Mouse (Mus musculus): ENCODE data around the gene Zkscan1.
"Not testable (repeated sequence)": the region's sequence is repeated elsewhere in the genome, so short reads cannot be mapped to it uniquely, and the experiment has no call there.

Gene Zkscan1

DNA sequence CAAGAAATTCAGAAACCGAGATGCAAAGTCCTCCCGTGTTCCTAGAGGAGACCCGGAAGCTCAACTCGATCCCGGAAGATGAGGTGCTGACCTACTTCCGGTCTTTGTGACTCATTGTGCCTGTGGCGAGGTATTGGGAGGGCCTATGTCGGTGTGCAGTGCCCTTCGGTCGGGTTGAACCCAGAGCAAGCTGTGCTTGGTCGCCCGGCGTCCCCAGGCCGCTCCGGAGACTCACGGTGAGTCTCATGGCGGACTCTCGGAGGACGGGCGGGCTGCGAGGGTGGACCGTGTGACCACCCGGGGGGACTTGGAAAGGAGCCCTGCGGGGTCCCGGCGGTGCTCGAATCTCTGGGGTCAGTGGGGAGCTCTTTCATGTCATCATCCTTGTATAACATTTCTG, at the start of gene Zkscan1:
Gene Zkscan1, plus strand, starts transcription at position 89 of the 400 bp plus-strand sequence.
- peak; percentile 83 for DNase-seq (ENCODE audit: low read depth, low spot score)

DNA sequence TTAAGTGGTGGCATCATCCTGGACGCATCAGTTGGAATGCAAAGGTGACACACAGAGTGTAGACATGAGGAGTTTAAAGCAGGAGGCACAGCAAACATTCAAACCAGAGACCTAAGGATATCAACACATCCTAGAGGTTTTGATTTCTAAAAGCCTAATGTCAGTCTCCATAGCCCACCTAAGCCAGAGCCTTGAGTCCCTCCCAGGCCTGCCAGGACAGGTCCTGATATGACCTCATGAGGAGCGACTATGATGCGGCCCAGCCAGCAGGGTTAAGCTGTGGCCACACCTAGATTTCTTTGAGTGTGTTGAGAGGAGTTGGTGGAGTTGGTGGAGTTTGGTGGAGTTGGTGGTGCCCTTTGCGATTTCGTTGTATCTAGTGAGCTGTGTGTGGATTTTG, 32.0 kb upstream of the Zkscan1 start, which contains the start of gene Smok3c:
Gene Smok3c, plus strand, starts transcription at position 301 of the 400 bp plus-strand sequence.
- not testable (repeated sequence) for DNase-seq (ENCODE audit: low read depth, low spot score)

DNA sequence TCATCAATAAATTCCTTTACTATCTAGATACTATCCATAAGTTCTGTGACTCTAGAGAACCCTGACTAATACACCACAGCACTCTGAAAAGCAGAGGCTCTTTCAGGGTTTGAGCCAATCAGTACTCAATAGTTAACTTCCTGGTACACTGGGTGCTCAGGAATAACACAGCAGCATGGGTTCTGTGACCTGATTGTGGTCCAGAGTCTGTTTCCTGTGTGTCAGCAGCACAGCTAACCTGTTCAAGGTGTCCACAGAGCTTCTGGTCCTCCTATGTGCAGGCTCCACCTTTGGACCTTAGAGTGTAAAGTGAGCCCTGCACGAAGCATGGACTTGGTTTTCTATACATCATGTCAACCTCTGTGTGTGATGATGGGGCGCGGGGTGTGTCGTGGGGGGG, 11.1 kb upstream of the Zkscan1 start:
- DNase-seq (ENCODE audit: low read depth, low spot score), result no peak

DNA sequence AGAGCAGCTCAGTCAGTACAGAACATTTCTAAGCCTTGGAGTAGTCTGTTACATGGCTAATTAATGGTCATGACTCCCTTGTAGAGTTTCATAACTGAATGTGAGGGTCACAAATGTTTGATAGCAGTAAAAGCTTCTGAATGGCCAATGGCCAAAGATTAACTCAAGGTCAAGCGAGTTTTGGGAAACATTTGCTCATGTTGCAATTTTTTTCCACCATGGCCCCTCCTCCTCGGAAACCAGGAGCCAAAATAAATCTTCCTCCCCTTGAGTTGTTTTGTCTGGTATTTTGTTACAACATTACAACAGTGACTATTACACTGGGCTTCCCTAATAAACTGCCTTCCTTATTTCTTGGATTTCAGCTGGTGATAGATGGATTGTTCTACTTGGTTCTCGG, 9.2 kb upstream of the Zkscan1 start:
- no peak for DNase-seq (ENCODE audit: low read depth, low spot score)

DNA sequence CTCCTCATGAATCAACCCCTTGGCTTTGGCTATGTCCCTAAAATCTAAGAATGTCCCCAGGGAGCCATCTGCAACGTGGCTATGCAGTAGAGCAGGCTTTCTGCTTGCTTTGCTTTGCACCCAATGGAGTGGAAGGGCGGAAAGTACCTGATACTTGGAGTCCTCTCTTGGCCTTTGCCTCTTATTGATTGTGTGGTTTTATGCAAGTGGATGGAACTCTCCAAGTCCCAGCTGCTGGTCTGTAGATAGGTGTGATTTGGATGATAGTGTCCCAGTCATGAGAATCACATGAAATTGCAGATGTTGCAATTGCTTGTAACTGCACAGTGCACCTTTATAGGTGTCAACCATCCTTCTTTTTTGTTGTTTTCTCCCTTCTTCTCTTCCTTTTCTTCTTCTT, 8.7 kb upstream of the Zkscan1 start:
- no peak for DNase-seq (ENCODE audit: low read depth, low spot score)

DNA sequence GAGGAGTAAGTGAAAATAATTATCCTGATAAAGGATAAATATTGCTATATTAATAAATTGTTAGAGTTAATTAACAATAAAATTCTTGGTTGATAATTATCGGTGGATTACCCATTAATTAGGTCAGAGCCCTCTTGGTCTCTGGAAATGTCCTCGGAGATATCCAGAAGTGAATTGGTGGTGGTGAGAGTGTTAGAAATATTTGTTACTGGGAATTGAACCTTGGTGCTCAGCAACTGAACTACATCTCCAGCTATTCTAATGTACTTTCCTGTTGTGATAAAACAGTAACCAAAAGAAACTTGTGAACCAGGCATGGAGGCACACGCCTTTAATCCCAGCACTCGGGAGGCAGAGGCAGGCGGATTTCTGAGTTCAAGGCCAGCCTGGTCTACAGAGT, 4.4 kb upstream of the Zkscan1 start:
- no peak for DNase-seq (ENCODE audit: low read depth, low spot score)

DNA sequence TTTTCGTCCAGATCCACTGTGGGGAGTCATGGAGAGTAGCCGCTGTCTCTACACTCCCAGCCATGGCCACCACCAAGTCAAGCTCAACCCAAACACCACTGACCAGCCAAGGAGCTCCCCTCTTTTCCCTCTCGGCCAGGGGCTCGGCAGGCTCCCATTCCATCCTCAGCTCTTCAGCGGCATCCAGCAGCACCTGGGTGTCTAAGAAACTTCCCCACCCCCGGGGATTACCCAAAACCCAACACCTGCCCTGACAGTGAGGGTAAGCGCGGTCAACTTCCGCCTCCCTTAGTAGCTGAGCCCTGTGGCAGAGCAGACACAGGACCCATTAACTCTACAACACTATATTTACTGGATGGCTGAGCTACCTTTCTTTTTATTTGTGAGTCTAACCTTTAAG, 3.4 kb upstream of the Zkscan1 start:
- DNase-seq (ENCODE audit: low read depth, low spot score), result no peak

DNA sequence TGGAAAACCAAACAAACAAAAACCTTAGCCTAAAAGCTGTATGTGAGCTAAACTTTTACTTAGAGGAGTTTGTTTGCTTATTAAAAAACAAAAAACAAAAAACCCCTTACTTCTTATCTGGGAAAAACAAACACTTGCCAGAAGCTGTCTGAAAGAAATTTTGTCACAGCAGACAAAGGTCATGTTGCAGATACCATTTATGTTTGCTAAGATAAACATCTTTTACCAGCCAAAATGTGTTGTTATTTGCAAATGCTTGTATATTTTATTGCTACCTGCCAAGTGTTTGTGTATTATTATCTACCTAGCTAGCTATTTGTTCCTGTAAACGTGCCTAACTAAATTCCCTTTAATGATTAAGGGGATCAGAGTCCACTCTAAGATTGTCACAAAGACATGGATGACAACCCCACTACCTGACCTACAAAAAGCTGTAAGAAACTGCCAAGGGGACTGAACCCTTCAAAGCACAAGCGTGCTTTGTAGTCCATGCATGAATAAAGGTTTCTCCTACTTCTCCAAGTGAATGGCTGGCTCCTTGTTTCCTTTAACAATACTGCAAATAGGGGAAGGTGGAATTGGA, 1.5 kb upstream of the Zkscan1 start:
- no peak for DNase-seq (ENCODE audit: low read depth, low spot score)

DNA sequence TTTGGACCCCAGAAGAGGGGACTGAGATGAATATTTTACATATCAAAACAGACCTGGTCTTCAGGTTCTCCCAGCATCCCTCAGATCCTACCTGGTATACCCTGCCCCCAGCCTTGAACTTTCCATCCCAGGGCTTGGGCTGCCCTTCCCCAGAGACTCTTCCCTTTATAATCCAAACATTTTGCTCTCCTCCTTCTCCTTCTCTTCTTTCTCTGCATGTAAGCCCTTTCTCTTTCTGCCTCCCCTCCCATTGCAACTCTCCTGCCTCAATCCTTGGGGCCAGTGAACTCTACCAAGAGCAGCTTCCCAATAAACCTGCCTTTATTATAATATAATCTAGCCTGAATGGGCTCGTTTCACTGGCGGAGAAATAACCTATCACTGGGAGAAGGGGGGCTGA, 948 bp upstream of the Zkscan1 start:
- DNase-seq (ENCODE audit: low read depth, low spot score), result no peak

DNA sequence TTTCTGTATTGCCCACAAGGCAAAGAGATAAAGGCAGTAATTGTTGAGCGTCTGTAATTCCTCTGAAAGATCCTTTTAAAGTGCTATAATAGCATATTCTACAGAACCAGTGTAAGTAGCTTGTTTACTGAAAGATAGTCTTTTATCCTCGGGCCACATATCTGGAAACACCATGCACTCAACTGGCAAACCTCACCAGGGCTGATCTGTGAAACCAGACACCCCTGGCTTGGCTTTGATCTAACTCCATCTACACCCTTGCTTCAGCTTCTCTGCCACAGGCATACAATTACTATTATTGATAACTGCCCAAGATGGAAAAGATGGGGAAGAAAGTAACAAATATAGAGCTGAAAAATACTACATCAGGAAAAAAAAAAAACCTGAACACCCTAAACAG, 377 bp upstream of the Zkscan1 start:
- no peak for DNase-seq (ENCODE audit: low read depth, low spot score)

DNA sequence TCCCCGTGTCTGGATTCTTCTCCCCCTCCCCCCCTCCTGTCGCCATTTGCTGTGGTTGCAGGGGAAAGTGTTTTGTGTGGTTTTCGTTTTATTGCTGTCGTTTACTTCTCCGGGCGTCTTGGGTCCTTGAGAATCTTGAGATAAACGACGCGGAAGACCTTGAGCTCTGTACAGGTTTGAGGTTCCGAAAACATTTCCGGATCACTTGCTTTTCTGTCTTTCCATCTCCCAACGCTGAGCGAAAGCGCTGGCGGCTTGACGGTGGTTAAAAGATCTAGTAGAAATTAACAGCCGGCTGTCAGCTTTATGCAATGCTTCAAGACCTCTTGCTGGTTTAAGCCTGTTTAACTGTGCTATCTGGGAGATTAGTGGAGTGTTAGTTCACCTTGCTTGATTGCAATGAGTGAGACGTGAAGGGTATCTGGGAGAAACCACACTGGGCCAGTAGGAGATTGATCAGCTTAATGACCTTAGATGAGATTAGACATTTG, 582 bp downstream of the Zkscan1 start:
- peak; percentile 50 for DNase-seq (ENCODE audit: low read depth, low spot score)

DNA sequence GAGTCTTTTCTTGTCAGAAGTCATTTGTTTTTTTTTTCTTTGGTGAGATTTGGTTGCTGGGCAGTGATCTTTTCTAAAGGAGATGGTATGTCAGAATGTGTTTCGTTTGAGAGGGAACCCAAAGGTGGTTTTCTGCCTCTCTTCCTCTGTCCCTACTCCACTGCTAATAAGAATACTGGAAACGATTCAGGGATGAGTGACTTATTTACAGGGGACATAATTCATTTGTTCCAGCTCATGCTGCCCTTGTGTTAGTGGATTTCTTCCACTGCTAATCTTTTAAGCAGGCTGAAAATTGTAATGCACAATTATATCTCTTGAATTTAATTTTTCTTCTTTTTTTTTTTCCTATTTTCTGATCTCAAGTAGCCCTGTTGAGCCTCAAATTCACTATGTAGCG, 2.0 kb downstream of the Zkscan1 start:
- no peak for DNase-seq (ENCODE audit: low read depth, low spot score)

DNA sequence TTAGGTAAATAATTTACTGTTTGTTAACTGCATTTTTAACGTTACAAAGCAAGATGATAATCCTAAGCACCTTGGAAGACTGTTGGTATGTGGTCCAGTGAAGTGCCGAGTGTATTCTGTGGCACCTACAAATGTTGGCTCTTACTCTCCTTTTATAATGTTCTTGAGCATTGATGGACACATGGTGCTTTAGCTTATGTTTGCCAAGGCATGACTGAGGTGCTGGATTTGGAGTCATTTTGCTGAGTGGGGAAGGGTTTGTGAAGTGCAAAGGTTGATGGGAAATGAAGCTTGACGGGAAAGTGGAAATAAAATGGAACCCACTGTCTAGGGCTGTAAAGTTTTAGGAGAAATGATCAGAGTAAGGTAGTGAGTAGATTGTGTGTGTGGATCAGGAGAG, 3.5 kb downstream of the Zkscan1 start:
- DNase-seq (ENCODE audit: low read depth, low spot score), result no peak

DNA sequence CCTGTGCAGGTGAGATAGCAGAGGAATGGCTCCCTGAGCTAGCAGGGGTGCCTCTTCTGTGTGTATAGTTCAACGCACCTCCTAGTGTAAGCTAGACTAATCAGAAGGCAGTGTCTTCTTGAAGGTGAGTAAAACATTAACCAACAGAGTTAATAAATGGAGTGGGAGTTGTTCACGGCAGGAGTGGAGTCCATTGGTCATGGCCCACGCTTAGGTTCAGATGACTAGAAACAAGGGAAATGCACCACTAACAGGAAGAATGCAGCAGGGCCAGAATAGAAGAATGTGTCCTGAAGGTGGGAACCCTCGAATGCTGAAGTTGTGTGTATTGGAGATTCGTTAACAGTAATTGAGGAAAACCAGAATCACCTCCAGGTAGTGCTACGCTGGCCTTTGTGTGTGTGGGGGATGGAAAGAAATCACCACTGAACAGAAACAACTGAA, 4.2 kb downstream of the Zkscan1 start:
- no peak for DNase-seq (ENCODE audit: low read depth, low spot score)

DNA sequence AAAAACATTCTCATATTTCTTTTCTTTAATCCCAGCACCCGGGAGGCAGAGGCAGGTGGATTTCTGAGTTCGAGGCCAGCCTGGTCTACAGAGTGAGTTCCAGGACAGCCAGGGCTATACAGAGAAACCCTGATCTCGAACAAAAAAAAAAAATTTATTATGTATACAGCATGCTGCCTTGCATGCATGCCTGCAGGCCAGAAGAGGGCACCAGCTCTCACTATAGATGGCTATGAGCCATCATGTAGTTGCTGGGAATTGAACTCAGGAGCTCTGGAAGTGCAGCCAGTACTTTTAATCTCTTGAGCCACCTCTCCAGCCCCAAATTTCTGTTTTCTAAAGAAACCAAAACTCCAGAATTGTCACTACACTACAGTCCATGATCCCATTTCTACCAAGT, 5.4 kb downstream of the Zkscan1 start:
- DNase-seq (ENCODE audit: low read depth, low spot score), result no peak

DNA sequence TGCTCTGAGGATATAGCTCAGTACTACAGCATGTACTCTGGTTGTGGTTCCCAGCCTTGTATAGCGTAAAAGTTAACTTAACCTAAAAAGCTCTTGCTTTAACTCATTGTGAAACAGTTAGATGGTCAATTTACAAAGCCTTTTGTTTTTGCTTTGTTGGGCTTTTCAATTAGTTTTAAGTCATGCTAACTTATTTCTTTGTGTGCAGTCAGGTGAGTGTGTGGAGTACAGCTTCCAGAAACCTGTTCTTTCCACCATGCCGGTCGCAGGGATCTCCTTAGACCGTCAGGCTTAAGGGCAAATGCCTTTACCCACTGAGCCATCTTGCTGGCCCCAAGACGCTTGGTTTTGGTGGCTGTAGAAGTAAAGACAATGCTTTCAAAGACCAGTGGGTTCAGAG, 5.9 kb downstream of the Zkscan1 start:
- DNase-seq (ENCODE audit: low read depth, low spot score), result no peak

DNA sequence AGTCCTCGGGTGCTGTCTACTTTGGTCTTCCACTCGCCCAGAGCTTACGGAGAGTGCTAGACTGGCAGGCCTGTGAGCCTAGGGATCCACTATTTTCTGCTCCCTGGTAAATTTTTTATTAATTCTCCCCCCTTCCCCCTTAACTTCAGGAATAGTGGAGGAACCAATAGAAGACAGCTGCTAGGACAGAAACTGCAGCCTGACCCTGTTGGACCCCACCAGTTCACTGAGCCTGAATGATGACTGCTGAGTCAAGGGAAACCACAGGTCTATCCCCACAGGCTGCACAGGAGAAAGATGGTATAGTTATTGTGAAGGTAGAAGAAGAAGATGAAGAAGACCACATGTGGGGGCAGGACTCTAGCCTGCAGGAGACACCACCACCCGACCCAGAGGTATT, 7.9 kb downstream of the Zkscan1 start:
- DNase-seq (ENCODE audit: low read depth, low spot score), result no peak

DNA sequence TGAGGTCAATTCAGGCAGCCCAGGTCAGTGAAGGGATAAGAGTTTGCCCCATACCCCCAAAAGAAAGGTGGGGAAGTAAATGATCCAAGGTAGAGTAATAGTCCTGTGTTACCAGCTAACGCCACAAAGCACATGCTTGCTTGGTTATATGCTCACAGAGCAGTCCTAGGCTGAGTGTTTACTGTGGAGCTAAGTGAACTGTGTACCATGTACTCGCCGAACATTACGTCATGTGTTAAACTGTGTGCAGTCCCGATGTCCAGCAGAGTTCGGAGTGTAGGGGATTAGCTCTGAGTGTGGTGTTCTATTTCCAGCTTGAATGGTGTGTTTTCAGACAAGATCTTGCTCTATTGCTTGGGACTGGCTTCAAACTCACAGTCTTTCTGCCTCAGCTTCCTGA, 9.6 kb downstream of the Zkscan1 start:
- DNase-seq (ENCODE audit: low read depth, low spot score), result no peak

DNA sequence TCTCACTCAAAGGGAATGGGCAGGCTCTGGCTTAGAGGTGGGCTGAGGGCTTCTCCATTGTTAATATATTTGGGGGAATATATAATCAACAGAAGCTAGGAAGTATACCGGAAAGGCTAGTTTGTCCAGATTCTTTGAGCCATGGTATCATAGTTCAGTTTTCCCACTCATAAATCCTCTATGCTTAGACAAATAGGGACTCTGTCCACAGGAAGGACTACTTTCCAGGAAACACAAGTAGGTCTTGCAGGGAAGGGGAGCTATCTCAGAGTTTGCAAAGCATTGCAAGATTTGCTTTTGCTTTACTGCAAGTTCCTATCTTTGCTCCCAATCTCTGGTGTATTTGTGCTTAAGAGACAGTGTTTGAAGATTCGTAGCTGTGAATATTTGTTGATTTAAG, 20.1 kb downstream of the Zkscan1 start:
- no peak for DNase-seq (ENCODE audit: low read depth, low spot score)

DNA sequence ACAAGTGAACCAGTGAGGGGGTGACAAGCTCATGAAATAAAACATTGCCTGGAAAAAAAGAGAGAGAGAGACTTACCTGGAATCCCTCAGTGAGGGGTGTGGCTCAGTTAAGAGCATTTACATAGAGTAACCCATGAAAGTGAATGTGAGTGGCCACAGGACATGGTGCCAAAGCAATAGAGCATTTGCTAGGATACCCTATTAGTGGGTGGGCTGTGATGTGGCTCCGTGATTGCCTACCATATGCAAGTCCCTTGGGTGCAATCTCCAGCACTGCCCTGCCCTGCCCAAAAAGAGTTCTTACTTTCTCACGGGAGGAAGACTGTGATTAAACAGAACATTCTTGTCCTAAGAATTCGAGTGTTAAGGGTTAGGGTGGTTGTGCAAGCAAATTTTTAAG, 22.2 kb downstream of the Zkscan1 start:
- DNase-seq (ENCODE audit: low read depth, low spot score), result no peak

DNA sequence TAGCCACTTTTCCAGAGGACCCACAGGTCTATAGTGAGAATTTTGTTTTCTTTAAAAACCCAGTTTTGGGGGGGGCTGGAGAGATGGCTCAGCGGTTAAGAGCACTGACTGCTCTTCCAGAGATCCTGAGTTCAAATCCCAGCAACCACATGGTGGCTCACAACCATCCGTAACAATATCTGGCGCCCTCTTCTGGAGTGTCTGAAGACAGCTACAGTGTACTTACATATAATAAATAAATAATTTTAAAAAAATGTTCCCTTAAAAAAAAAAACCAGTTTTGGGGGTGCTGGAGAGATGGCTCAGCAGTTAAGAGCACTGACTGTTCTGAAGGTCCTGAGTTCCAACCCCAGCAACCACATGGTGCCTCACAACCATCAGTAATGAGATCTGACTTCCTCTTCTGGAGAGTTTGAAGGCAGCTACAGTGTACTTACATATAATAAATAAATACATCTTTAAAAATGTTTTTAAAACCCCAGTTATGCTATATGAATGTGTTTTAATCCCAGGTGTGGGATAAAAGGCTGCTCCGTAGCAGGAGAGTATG, 25.0 kb downstream of the Zkscan1 start:
- DNase-seq (ENCODE audit: low read depth, low spot score), result not testable (repeated sequence)

DNA sequence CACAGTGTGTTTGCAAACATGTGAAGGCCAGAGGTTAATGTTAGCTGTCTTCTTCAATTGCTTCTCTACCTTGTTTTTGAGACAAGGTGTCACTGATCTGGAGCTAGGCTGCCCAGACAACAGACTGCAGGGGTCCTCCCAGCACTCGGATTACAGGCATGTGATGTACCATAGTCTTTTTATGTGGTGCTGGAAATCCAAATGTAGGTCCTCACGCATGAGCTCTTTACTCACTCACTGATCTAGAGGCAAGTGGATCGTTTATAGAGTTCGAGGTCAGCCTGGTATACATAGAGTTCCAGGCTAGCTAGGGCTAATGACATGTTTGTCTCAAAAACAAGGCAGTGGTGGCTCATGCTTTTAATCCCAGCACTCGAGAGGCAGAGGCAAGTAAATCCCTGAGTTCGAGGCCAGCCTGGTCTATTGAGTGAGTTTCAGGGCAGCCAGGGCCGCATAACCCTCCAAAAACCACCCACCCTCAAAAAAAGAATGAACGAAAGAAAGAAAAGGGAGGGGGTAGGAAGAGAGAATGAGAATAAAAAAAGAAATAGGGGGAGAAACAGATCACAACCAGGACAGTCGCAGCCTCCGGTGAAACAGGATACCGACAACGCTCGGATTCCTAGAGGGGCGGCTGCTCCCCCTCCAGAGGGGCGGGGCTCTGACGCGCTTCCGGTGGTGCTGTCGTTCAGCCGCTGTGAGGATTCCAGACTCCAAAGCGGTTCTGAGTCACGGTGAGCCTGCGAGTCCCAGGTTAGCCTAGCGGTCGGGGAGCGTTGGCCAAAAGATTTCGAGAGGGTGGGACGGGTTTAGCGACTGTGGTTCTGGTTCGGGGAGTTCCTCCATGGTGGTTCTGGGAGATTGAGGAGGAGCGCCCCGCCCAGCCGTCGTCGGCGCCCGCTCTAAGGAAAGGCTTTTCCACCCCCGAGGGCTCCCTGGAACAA, 31.6 kb downstream of the Zkscan1 start, which contains the start of gene Zscan21:
Gene Zscan21, plus strand, starts transcription at position 649 of the 944 bp plus-strand sequence.
- peak; percentile 85 for DNase-seq (ENCODE audit: low read depth, low spot score)
